Mouse (Mus musculus) midbrain, embryonic 13.5 days (tissue): Measurements from ENCODE around the gene Pear1. TPM values are rescaled to one million over a fixed set of nuclear protein-coding genes. Genes with fewer than 3 reads are reported as not detected.

Experiments used
- ATAC-seq: fragments of 200-750 bp; cut with Nextera tagmentation; 2 replicates; pipeline ENCODE4 v1.8.0; 2017; ENCODE audit warnings: mild to moderate bottlenecking, moderate TSS enrichment, moderate library complexity
- H3K27ac ChIP-seq: fragments of 300-500 bp; sonication (generic); 2 replicates; pipeline ENCODE4 v1.5.1; 2015; ENCODE audit warnings: inconsistent platforms, mild to moderate bottlenecking, moderate library complexity
- H3K27me3 ChIP-seq: fragments of 300-500 bp; sonication (generic); 2 replicates; pipeline ENCODE4 v1.6.1; 2015; ENCODE audit warnings: mild to moderate bottlenecking, inconsistent platforms
- H3K36me3 ChIP-seq: fragments of 300-500 bp; sonication (generic); 2 replicates; pipeline ENCODE4 v1.6.1; 2015; ENCODE audit warnings: mild to moderate bottlenecking, inconsistent platforms
- H3K4me1 ChIP-seq: fragments of 300-500 bp; sonication (generic); replicated peaks from 2 replicates; pipeline ENCODE4 v1.6.1; 2015; ENCODE audit warnings: inconsistent platforms
- H3K4me2 ChIP-seq: fragments of 300-500 bp; sonication (generic); replicated peaks from 2 replicates; pipeline ENCODE4 v1.6.1; 2015; ENCODE audit warnings: moderate library complexity, mild to moderate bottlenecking, inconsistent platforms
- H3K4me3 ChIP-seq: fragments of 300-500 bp; sonication (generic); replicated peaks from 2 replicates; pipeline ENCODE4 v1.5.1; 2015; ENCODE audit warnings: mild to moderate bottlenecking, inconsistent platforms
- H3K9ac ChIP-seq: fragments of 300-500 bp; sonication (generic); replicated peaks from 2 replicates; pipeline ENCODE4 v1.6.1; 2015; ENCODE audit warnings: mild to moderate bottlenecking, inconsistent platforms
- H3K9me3 ChIP-seq: fragments of 300-500 bp; sonication (generic); 2 replicates; pipeline ENCODE4 v1.6.1; 2016; ENCODE audit warnings: mild to moderate bottlenecking, inconsistent platforms
- WGBS: fragments of 180-500 bp; shearing (Covaris S2); methylation state at CpG from one replicate; pipeline ENCODE4 v1.1.7; 2015; 5-methylcytosine and 5-hydroxymethylcytosine counted together
- polyA plus RNA-seq: library from polyadenylated mRNA; unstranded; fragments of >200 nt; fragmentation: Nextera tagmentation; extraction: Ambion mirVana; gene quantifications from 2 replicates; pipeline ENCODE4 v1.2.1, GENCODE M21; 2015

Gene Pear1
- polyA plus RNA-seq, 1 experiment from 2014 or later, result 7.1 TPM

DNA sequence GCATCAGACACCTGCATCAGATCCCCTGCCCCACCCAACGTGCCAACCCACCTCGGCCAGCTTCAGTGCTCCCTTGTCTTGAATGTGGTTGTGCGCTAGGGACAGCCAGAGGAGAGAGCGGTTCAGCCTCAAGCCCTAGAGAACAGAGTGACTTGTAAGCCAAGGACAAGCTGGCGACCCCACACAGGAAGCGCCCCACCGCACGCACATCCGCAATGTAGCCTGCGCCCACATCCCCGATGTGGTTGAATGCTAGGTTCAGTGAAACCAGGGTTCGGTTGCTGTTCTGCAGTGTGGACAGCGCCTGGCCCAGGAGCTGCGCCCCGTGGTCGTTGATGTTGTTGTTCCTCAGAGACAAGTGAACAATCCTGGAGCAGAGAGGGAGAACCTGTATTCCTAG, 81.4 kb downstream of the Pear1 start:
- peaks cover 25% of the 10 kb centered on the region for H3K36me3 ChIP-seq
- ATAC-seq, result no peak
- H3K4me1 ChIP-seq, result peaks cover 11% of the 10 kb centered on the region
- WGBS, result 91% methylated on average over 16 of the region's 16 CpGs
- H3K9ac ChIP-seq, result no peak overlapping the region
- H3K4me3 ChIP-seq, result no peak overlapping the region
- H3K9me3 ChIP-seq, result no peaks in the 10 kb centered on the region
- no peak overlapping the region for H3K27ac ChIP-seq
- no peak overlapping the region for H3K4me2 ChIP-seq
- no peaks in the 10 kb centered on the region for H3K27me3 ChIP-seq

DNA sequence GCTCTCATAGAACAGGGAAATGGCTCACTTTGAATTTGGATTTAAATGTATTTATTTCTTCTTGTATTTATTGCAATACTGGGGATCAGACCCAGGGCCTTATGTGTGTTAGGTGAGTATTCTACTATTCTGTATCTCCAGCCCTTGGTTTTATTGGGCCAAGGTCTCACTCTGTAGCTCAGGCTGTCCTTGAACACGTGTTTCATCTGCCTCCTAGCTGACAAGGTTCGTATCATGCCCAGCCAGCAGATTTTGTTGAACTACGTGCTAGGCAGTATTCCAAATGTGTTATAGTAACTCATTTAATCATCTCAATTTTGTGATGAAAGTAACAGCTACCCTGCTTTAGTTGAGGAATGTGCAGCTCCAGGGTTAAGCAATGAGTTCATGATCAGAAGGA, 82.1 kb downstream of the Pear1 start:
- H3K4me3 ChIP-seq, result no peak overlapping the region
- no peaks in the 10 kb centered on the region for H3K9me3 ChIP-seq
- no peak for ATAC-seq
- no peak overlapping the region for H3K27ac ChIP-seq
- 87% methylated on average over 3 of the region's 3 CpGs for WGBS
- peaks cover 11% of the 10 kb centered on the region for H3K4me1 ChIP-seq
- H3K36me3 ChIP-seq, result peaks cover 32% of the 10 kb centered on the region
- H3K9ac ChIP-seq, result no peak overlapping the region
- H3K27me3 ChIP-seq, result no peaks in the 10 kb centered on the region
- H3K4me2 ChIP-seq, result no peak overlapping the region

DNA sequence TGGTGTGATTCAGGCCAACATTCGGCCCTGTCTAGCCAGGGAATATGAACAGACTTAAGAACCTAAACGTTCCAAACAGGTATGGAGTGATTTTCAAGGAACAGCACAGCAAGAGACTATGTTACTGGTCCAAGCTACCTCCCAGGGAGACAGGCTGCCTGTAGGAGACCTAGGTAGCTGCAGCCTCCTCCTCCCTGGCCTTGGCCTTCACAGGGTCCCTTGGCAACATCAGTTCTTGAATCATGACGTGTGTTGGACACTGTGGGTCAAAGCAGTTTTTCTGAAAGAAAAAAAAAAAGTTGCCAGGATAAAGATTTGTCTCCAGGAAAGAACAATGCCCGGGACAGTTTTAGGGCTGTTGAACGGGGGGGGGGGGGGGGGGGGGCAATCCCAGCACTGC, 85.2 kb downstream of the Pear1 start:
- Histone ChIP-seq H3K4me2 (no peak overlapping the region), H3K36me3 (peaks cover 63% of the 10 kb centered on the region), H3K4me3 (no peak overlapping the region), H3K9ac (no peak overlapping the region), H3K9me3 (no peaks in the 10 kb centered on the region), H3K4me1 (no peaks in the 10 kb centered on the region), H3K27me3 (no peaks in the 10 kb centered on the region), H3K27ac (no peak overlapping the region)
- ATAC-seq, result no peak
- WGBS, result 83% methylated on average over 5 of the region's 5 CpGs

DNA sequence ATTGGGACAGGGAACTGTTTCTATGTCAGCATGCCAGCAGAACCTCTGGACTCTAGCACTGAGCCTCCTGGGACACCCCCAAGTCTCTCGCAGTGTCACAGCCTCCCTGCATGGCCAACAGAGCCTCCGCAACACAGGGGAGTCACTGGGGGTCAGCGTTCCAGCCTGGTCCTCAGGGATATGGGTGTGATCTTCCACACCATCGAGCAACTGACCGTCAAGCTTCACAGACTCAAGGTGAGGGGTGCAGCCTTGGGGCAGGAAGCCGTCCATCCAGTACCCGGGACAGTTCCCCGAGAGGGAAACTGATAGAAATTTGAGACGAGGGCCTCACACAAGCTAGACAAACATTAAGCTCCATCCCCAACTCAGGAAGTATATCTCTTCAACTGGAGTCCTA, 88.8 kb downstream of the Pear1 start:
- Histone ChIP-seq H3K9ac (no peak overlapping the region), H3K27me3 (no peaks in the 10 kb centered on the region), H3K9me3 (no peaks in the 10 kb centered on the region), H3K36me3 (peaks cover 90% of the 10 kb centered on the region), H3K4me2 (no peak overlapping the region), H3K27ac (no peak overlapping the region), H3K4me1 (no peaks in the 10 kb centered on the region), H3K4me3 (no peak overlapping the region)
- 89% methylated on average over 9 of the region's 9 CpGs for WGBS
- no peak for ATAC-seq

DNA sequence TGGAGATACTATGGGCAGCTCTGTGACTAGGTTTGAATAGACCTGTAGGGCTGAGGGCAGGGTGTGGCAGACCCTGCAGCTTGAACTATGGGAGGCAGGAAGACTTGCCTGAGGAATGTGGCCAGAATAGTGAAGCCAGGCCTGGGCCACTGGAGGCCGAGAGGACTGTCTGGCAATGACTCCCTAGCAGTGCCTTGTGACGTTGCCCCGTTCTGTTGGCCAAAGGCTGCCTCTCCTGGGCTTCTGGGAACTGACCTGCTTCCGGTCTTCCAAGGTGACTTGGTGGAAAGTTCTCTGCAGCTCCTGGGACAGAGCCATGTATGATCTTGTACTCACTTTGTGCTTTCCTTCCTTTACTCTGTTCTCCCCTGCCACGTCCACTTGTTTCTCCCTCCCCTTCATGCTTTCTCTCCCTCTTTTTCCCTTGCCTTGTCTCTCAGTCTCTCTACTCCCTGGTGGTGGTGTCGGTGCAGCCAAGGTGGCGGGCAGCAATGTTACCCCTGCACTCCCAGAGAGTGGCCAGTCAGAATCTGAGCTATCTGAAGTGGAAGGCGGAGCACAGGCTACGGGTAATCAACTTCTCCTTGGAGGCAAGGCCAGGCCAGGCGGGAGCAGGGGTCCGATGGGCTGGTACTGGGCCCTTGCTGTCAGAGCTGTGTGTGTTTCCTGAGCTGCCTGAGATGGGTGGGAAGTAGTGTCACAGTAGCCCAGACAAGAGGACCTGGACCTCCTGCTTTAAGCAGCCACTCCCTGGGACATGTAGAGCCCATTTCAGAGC, 89.9 kb downstream of the Pear1 start:
- Histone ChIP-seq H3K36me3 (peaks cover 96% of the 10 kb centered on the region), H3K4me3 (no peak overlapping the region), H3K4me1 (no peaks in the 10 kb centered on the region), H3K9me3 (no peaks in the 10 kb centered on the region), H3K27me3 (no peaks in the 10 kb centered on the region), H3K9ac (no peak overlapping the region), H3K27ac (no peak overlapping the region), H3K4me2 (no peak overlapping the region)
- 89% methylated on average over 11 of the region's 11 CpGs for whole genome bisulfite sequencing
- no peak for ATAC-seq

DNA sequence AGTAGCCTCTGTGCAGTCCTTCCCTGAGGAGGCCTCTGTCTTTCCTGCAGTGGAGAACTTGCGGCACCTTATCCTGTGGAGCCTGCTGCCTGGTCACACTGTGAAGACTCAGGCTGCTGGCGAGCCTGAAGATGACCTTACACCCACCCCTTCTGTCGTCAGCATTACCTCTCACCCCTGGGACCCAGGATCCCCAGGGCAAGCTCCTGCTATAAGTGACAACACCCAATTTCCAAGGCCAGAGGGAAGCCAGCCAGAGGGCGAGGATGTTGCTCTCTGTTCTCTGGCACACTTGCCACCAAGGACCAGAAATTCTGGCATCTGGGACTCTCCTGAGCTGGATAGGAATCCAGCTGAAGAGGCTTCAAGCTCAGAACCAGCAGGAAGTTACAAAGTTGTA, 91.0 kb downstream of the Pear1 start:
- no peak overlapping the region for H3K27ac ChIP-seq
- no peaks in the 10 kb centered on the region for H3K9me3 ChIP-seq
- no peak overlapping the region for H3K9ac ChIP-seq
- no peak overlapping the region for H3K4me2 ChIP-seq
- no peaks in the 10 kb centered on the region for H3K27me3 ChIP-seq
- peaks cover 97% of the 10 kb centered on the region for H3K36me3 ChIP-seq
- no peaks in the 10 kb centered on the region for H3K4me1 ChIP-seq
- H3K4me3 ChIP-seq, result no peak overlapping the region
- 81% methylated on average over 4 of the region's 4 CpGs for WGBS
- no peak for ATAC-seq

DNA sequence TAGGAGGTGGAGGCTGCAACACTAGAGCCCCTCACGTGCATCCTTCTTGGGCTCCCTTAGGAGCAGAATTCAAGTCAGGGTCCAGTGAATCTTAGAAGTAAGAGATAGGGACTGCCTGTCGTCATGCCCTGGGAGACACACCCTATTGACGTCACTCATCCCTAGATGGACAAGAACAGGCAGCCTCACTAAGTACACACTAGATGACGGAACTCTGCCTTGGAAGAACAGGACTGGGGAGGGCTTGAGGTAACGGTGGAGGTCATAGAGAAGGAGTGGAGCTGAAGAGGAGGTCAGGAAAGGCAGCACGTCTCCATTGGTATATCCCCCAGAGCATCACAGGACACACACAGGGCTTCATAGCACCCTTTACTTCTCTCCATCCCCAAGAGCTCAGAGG, 95.4 kb downstream of the Pear1 start:
- no peak for ATAC-seq
- no peak overlapping the region for H3K4me3 ChIP-seq
- no peak overlapping the region for H3K27ac ChIP-seq
- no peak overlapping the region for H3K9ac ChIP-seq
- no peaks in the 10 kb centered on the region for H3K4me1 ChIP-seq
- no peaks in the 10 kb centered on the region for H3K27me3 ChIP-seq
- no peaks in the 10 kb centered on the region for H3K9me3 ChIP-seq
- peaks cover 97% of the 10 kb centered on the region for H3K36me3 ChIP-seq
- WGBS, result 91% methylated on average over 6 of the region's 6 CpGs
- H3K4me2 ChIP-seq, result no peak overlapping the region

DNA sequence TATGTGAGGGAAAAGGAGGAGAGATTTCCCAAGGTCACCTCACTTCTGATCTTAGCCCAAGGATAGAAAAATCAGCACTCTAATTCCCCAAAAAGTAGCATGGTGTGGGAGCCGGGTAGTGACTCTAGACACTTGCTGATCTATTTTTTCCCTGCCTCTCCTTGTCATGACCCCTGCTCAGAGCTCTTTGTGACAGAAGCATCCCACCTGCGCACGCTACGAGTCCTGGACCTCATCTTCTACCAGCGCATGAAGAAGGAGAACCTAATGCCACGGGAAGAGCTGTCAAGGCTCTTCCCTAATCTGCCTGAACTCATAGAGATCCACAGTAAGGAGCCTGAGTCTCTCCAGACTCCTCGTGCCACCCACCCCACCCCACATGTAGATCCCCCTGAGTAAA, 97.9 kb downstream of the Pear1 start:
- H3K9ac ChIP-seq, result no peak overlapping the region
- H3K36me3 ChIP-seq, result peaks cover 96% of the 10 kb centered on the region
- H3K27ac ChIP-seq, result no peak overlapping the region
- H3K27me3 ChIP-seq, result no peaks in the 10 kb centered on the region
- no peak for ATAC-seq
- WGBS, result 97% methylated on average over 7 of the region's 7 CpGs
- H3K4me2 ChIP-seq, result no peak overlapping the region
- no peaks in the 10 kb centered on the region for H3K4me1 ChIP-seq
- H3K9me3 ChIP-seq, result no peaks in the 10 kb centered on the region
- H3K4me3 ChIP-seq, result no peak overlapping the region

DNA sequence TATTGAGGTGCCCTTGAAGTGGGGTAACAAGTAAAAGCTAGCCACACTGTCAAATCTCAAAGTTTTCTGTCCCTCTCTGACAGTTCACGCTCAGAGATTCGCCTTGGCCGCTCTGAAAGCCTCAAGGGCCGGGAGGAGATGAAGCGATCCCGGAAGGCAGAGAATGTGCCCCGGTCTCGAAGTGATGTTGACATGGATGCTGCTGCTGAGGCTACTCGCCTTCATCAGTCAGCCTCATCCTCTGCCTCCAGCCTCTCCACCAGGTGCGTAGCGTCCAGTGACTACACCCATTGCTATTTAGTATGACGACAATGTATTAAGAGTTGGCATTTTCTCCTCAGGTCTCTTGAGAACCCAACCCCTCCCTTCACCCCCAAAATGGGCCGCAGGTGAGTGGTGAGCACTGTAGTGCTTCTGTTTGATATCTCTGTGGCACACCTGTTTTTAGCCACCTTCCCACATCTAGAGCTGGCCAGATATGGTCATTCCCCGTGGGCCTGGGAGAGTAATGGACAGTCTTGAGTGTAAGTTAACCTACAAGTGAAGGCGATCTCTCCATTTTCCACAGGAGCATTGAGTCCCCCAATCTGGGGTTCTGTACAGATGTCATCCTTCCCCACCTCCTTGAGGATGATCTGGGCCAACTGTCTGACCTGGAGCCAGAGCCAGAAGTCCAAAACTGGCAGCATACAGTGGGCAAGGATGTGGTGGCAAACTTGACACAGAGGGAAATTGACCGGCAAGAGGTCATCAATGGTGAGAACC, 98.5 kb downstream of the Pear1 start:
- Histone ChIP-seq H3K27ac (no peak overlapping the region), H3K4me1 (no peaks in the 10 kb centered on the region), H3K9me3 (no peaks in the 10 kb centered on the region), H3K27me3 (no peaks in the 10 kb centered on the region), H3K4me3 (no peak overlapping the region), H3K4me2 (no peak overlapping the region), H3K36me3 (peaks cover 97% of the 10 kb centered on the region), H3K9ac (no peak overlapping the region)
- ATAC-seq, result no peak
- WGBS, result 97% methylated on average over 16 of the region's 16 CpGs

DNA sequence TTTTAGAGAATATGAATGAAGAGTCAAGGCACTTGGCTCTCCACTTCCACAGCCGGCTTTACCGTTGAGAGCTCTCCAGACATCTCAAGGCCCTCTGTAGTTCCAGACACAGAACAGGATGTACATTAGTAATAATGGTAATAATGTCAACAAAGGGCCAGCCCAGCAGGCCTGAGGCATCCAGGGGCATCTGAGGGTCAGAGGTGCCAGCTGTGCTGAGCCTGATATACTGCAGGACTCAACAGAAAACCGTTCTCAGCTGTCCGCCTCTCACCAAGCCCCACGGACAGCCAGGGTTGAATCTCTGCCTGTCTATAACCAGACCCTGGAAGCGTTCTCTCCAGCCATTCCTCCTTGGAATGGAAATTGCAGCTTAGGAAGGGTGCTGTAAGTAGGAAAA, 99.5 kb downstream of the Pear1 start:
- no peak for ATAC-seq
- Histone ChIP-seq H3K27ac (no peak overlapping the region), H3K4me2 (no peak overlapping the region), H3K36me3 (peaks cover 95% of the 10 kb centered on the region), H3K4me3 (no peak overlapping the region), H3K4me1 (no peaks in the 10 kb centered on the region), H3K27me3 (no peaks in the 10 kb centered on the region), H3K9ac (no peak overlapping the region), H3K9me3 (no peaks in the 10 kb centered on the region)
- WGBS, result 90% methylated on average over 6 of the region's 6 CpGs

DNA sequence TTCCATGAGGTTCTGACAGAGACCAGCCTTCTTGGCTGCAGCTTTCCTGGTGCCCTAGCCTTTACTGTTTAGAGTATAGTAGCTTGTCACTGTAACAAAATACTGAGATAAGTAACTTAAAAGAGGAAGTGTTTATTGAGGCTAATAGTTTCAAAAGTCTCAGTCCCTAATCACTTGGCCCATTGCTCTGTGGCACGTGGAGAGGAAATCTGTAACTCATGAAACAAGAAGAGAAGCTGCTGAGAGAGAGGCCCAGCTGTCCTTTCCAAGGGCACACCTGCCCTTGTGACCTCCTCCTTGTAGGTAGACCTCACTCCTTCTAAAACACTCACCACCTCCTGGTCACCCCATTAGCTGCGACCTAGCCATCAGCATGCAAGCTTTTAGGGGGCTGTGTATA, 105.6 kb downstream of the Pear1 start:
- no peak for ATAC-seq
- Histone ChIP-seq H3K4me2 (no peak overlapping the region), H3K9me3 (no peaks in the 10 kb centered on the region), H3K36me3 (peaks cover 95% of the 10 kb centered on the region), H3K4me3 (no peak overlapping the region), H3K27me3 (no peaks in the 10 kb centered on the region), H3K4me1 (no peaks in the 10 kb centered on the region), H3K27ac (no peak overlapping the region), H3K9ac (no peak overlapping the region)
- WGBS, result 86% methylated on average over 2 of the region's 2 CpGs
